Mouse (Mus musculus): ENCODE measurements around the gene Trpv2. TPM values are rescaled to one million over a fixed set of nuclear protein-coding genes. Genes with fewer than 3 reads are reported as not detected.

Gene Trpv2
- polyA plus RNA-seq, 1 experiment from 2014 or later, result 4.2 TPM

- ATAC-seq (ENCODE audit: insufficient number of reproducible peaks, insufficient read depth, low FRiP score, low read depth), result no peak
- 18% methylated on average over 5 of the region's 5 CpGs for WGBS
- H3K27ac ChIP-seq (replicated peaks in 1 of 2; ENCODE audit: control insufficient read depth in 1 of 2, insufficient read depth in 1 of 2, low read depth in 2 of 2, low read length in 2 of 2), result peak overlapping the region in 1 of 2 experiments; percentile 96; a peak in 1 of 4 replicates
- peak overlapping the region; percentile 88 to 94; a peak in 3 of 4 replicates for H3K4me3 ChIP-seq (ENCODE audit: control insufficient read depth in 1 of 2, insufficient read depth in 1 of 2, low read depth in 1 of 2, low read length in 2 of 2)
- H3K36me3 ChIP-seq (ENCODE audit: control insufficient read depth, insufficient read depth, low read length), result peaks cover 60% of the 10 kb centered on the region
- no peaks in the 10 kb centered on the region for H3K9me3 ChIP-seq (ENCODE audit: control insufficient read depth, low read length)
- H3K4me1 ChIP-seq (ENCODE audit: control insufficient read depth in 2 of 2, insufficient read depth in 2 of 2, low read length in 2 of 2), result peaks cover 2 to 18% of the 10 kb centered on the region in 2 experiments; a peak in 3 of 4 replicates
- H3K27me3 ChIP-seq (ENCODE audit: control insufficient read depth, insufficient read depth, low read length), result no peaks in the 10 kb centered on the region
- peak overlapping the region; percentile 98 for H3K9ac ChIP-seq (ENCODE audit: low read length)
- H3K4me2 ChIP-seq (ENCODE audit: low read length), result peak overlapping the region; percentile 80
Observed at GRCm38 (mm10) chr11:62604123-62604706, 29.9 kb downstream of the Trpv2 start.

GRCm38 (mm10) chr11:62604886-62605618, 30.8 kb downstream of the Trpv2 start:
- Histone ChIP-seq H3K9me3 (ENCODE audit: control insufficient read depth, low read length) (no peaks in the 10 kb centered on the region), H3K36me3 (ENCODE audit: control insufficient read depth, insufficient read depth, low read length) (peaks cover 69% of the 10 kb centered on the region)
- 24% methylated on average over 3 of the region's 3 CpGs for WGBS

GRCm38 (mm10) chr11:62605619-62606298, 31.5 kb downstream of the Trpv2 start:
- Histone ChIP-seq H3K4me1 (ENCODE audit: control insufficient read depth in 2 of 2, insufficient read depth in 2 of 2, low read length in 2 of 2) (peaks cover 2 to 18% of the 10 kb centered on the region in 2 experiments; a peak in 3 of 4 replicates), H3K4me2 (ENCODE audit: low read length) (no peak overlapping the region; the same call in 1 of the 2 replicates), H3K36me3 (ENCODE audit: control insufficient read depth, insufficient read depth, low read length) (peaks cover 75% of the 10 kb centered on the region), H3K9ac (ENCODE audit: low read length) (peak overlapping the region; percentile 98; the same call in 1 of the 2 replicates), H3K27ac (replicated peaks in 1 of 2; ENCODE audit: control insufficient read depth in 1 of 2, insufficient read depth in 1 of 2, low read depth in 2 of 2, low read length in 2 of 2) (0 out of 4 replicates have a peak overlapping the region, but pooled peaks of 1 of the 2 experiments have one; percentile 22), H3K9me3 (ENCODE audit: control insufficient read depth, low read length) (no peaks in the 10 kb centered on the region), H3K27me3 (ENCODE audit: control insufficient read depth, insufficient read depth, low read length) (no peaks in the 10 kb centered on the region), H3K4me3 (ENCODE audit: control insufficient read depth in 1 of 2, insufficient read depth in 1 of 2, low read depth in 1 of 2, low read length in 2 of 2) (no peak overlapping the region)
- ATAC-seq (ENCODE audit: insufficient number of reproducible peaks, insufficient read depth, low FRiP score, low read depth), result no peak
- WGBS, result 42% methylated on average over 10 of the region's 10 CpGs

More at GRCm38 (mm10) chr11:62604886-62605618, 30.8 kb downstream of the Trpv2 start:
- Histone ChIP-seq H3K4me2 (ENCODE audit: low read length) (peak overlapping the region; percentile 80; the same call in 1 of the 2 replicates), H3K27ac (replicated peaks in 1 of 2; ENCODE audit: control insufficient read depth in 1 of 2, insufficient read depth in 1 of 2, low read depth in 2 of 2, low read length in 2 of 2) (no peak overlapping the region), H3K4me3 (ENCODE audit: control insufficient read depth in 1 of 2, insufficient read depth in 1 of 2, low read depth in 1 of 2, low read length in 2 of 2) (peak overlapping the region in 1 of 2 experiments; percentile 94; a peak in 1 of 4 replicates), H3K4me1 (ENCODE audit: control insufficient read depth in 2 of 2, insufficient read depth in 2 of 2, low read length in 2 of 2) (peaks cover 2 to 18% of the 10 kb centered on the region in 2 experiments; a peak in 3 of 4 replicates), H3K9ac (ENCODE audit: low read length) (peak overlapping the region; percentile 98), H3K27me3 (ENCODE audit: control insufficient read depth, insufficient read depth, low read length) (no peaks in the 10 kb centered on the region)
- ATAC-seq (ENCODE audit: insufficient number of reproducible peaks, insufficient read depth, low FRiP score, low read depth), result no peak

GRCm38 (mm10) chr11:62606299-62607169, 32.2 kb downstream of the Trpv2 start:
- Histone ChIP-seq H3K36me3 (ENCODE audit: control insufficient read depth, insufficient read depth, low read length) (peaks cover 81% of the 10 kb centered on the region), H3K27ac (replicated peaks in 1 of 2; ENCODE audit: control insufficient read depth in 1 of 2, insufficient read depth in 1 of 2, low read depth in 2 of 2, low read length in 2 of 2) (no peak overlapping the region), H3K9ac (ENCODE audit: low read length) (no peak overlapping the region), H3K9me3 (ENCODE audit: control insufficient read depth, low read length) (no peaks in the 10 kb centered on the region), H3K4me3 (ENCODE audit: control insufficient read depth in 1 of 2, insufficient read depth in 1 of 2, low read depth in 1 of 2, low read length in 2 of 2) (no peak overlapping the region), H3K27me3 (ENCODE audit: control insufficient read depth, insufficient read depth, low read length) (no peaks in the 10 kb centered on the region), H3K4me2 (ENCODE audit: low read length) (no peak overlapping the region), H3K4me1 (ENCODE audit: control insufficient read depth in 2 of 2, insufficient read depth in 2 of 2, low read length in 2 of 2) (peaks cover 2 to 18% of the 10 kb centered on the region in 2 experiments; a peak in 3 of 4 replicates)
- WGBS, result 63% methylated on average over 10 of the region's 10 CpGs
- no peak for ATAC-seq (ENCODE audit: insufficient number of reproducible peaks, insufficient read depth, low FRiP score, low read depth)

GRCm38 (mm10) chr11:62607170-62607951, 33.1 kb downstream of the Trpv2 start:
- peaks cover 85% of the 10 kb centered on the region for H3K36me3 ChIP-seq (ENCODE audit: control insufficient read depth, insufficient read depth, low read length)
- H3K27ac ChIP-seq (replicated peaks in 1 of 2; ENCODE audit: control insufficient read depth in 1 of 2, insufficient read depth in 1 of 2, low read depth in 2 of 2, low read length in 2 of 2), result 0 out of 4 replicates have a peak overlapping the region, but pooled peaks of 1 of the 2 experiments have one; percentile 11
- H3K9me3 ChIP-seq (ENCODE audit: control insufficient read depth, low read length), result no peaks in the 10 kb centered on the region
- WGBS, result 60% methylated on average over 10 of the region's 10 CpGs
- no peak overlapping the region for H3K4me2 ChIP-seq (ENCODE audit: low read length)
- no peak for ATAC-seq (ENCODE audit: insufficient number of reproducible peaks, insufficient read depth, low FRiP score, low read depth)
- no peak overlapping the region for H3K4me3 ChIP-seq (ENCODE audit: control insufficient read depth in 1 of 2, insufficient read depth in 1 of 2, low read depth in 1 of 2, low read length in 2 of 2)
- no peak overlapping the region for H3K9ac ChIP-seq (ENCODE audit: low read length)
- peaks cover 2 to 18% of the 10 kb centered on the region in 2 experiments; a peak in 3 of 4 replicates for H3K4me1 ChIP-seq (ENCODE audit: control insufficient read depth in 2 of 2, insufficient read depth in 2 of 2, low read length in 2 of 2)
- H3K27me3 ChIP-seq (ENCODE audit: control insufficient read depth, insufficient read depth, low read length), result no peaks in the 10 kb centered on the region

GRCm38 (mm10) chr11:62607952-62608201, 33.6 kb downstream of the Trpv2 start:
- ATAC-seq (ENCODE audit: insufficient number of reproducible peaks, insufficient read depth, low FRiP score, low read depth), result no peak
- H3K27ac ChIP-seq (replicated peaks in 1 of 2; ENCODE audit: control insufficient read depth in 1 of 2, insufficient read depth in 1 of 2, low read depth in 2 of 2, low read length in 2 of 2), result no peak overlapping the region
- no peak overlapping the region for H3K4me3 ChIP-seq (ENCODE audit: control insufficient read depth in 1 of 2, insufficient read depth in 1 of 2, low read depth in 1 of 2, low read length in 2 of 2)
- H3K36me3 ChIP-seq (ENCODE audit: control insufficient read depth, insufficient read depth, low read length), result peaks cover 90% of the 10 kb centered on the region
- H3K4me1 ChIP-seq (ENCODE audit: control insufficient read depth in 2 of 2, insufficient read depth in 2 of 2, low read length in 2 of 2), result peaks cover 2 to 18% of the 10 kb centered on the region in 2 experiments; a peak in 3 of 4 replicates
- no peak overlapping the region for H3K9ac ChIP-seq (ENCODE audit: low read length)
- H3K4me2 ChIP-seq (ENCODE audit: low read length), result no peak overlapping the region
- no peaks in the 10 kb centered on the region for H3K9me3 ChIP-seq (ENCODE audit: control insufficient read depth, low read length)
- no peaks in the 10 kb centered on the region for H3K27me3 ChIP-seq (ENCODE audit: control insufficient read depth, insufficient read depth, low read length)
- 96% methylated on average over 1 of the region's 1 CpGs for WGBS

Data from heart, embryonic 14.5 days (tissue).